Mouse (Mus musculus): ENCODE measurements around the gene Rnf217.

The Rnf217 gene

GRCm38 (mm10) chr10:31551850-31552249 lies 57.1 kb downstream of the Rnf217 start:
- DNase-seq, result no peak

- no peak for DNase-seq
These were observed 57.6 kb downstream of the Rnf217 start for GRCm38 (mm10) chr10:31551362-31551761.

- no peak for DNase-seq
These were observed 61.8 kb downstream of the Rnf217 start for GRCm38 (mm10) chr10:31547156-31547555.

- no peak for DNase-seq
These were observed 64.6 kb downstream of the Rnf217 start for GRCm38 (mm10) chr10:31544149-31544942.

- no peak for DNase-seq
These were observed 68.5 kb downstream of the Rnf217 start for GRCm38 (mm10) chr10:31540518-31540917.

GRCm38 (mm10) chr10:31539351-31539750 lies 69.6 kb downstream of the Rnf217 start:
- DNase-seq, result no peak

- no peak for DNase-seq
These were observed 70.3 kb downstream of the Rnf217 start for GRCm38 (mm10) chr10:31538721-31539120.

GRCm38 (mm10) chr10:31538243-31538642 lies 70.7 kb downstream of the Rnf217 start:
- DNase-seq, result no peak

- DNase-seq, result no peak
These were observed 71.8 kb downstream of the Rnf217 start for GRCm38 (mm10) chr10:31537213-31537612.

GRCm38 (mm10) chr10:31535046-31535445 lies 73.9 kb downstream of the Rnf217 start:
- DNase-seq, result no peak

GRCm38 (mm10) chr10:31533270-31533826 lies 75.6 kb downstream of the Rnf217 start:
- no peak for DNase-seq

- no peak for DNase-seq
These were observed 76.2 kb downstream of the Rnf217 start for GRCm38 (mm10) chr10:31532782-31533181.

GRCm38 (mm10) chr10:31528297-31528984 lies 80.5 kb downstream of the Rnf217 start:
- no peak for DNase-seq

- no peak for DNase-seq
These were observed 83.3 kb downstream of the Rnf217 start for GRCm38 (mm10) chr10:31525705-31526104.

GRCm38 (mm10) chr10:31519420-31519819 lies 89.6 kb downstream of the Rnf217 start:
- no peak for DNase-seq

GRCm38 (mm10) chr10:31518210-31518609 lies 90.8 kb downstream of the Rnf217 start:
- DNase-seq, result no peak

- no peak for DNase-seq
These were observed 91.8 kb downstream of the Rnf217 start for GRCm38 (mm10) chr10:31517192-31517591.

- DNase-seq, result no peak
These were observed 93.1 kb downstream of the Rnf217 start for GRCm38 (mm10) chr10:31515897-31516296.

- peak; percentile 11 for DNase-seq
These were observed 104.8 kb downstream of the Rnf217 start for GRCm38 (mm10) chr10:31504134-31504551.

GRCm38 (mm10) chr10:31503542-31504133 lies 105.3 kb downstream of the Rnf217 start:
- DNase-seq, result no peak

GRCm38 (mm10) chr10:31501644-31502043 lies 107.3 kb downstream of the Rnf217 start:
- no peak for DNase-seq

- no peak for DNase-seq
These were observed 112.1 kb downstream of the Rnf217 start for GRCm38 (mm10) chr10:31496931-31497330.

GRCm38 (mm10) chr10:31495826-31496225 lies 113.2 kb downstream of the Rnf217 start:
- DNase-seq, result no peak

GRCm38 (mm10) chr10:31494296-31494695 lies 114.7 kb downstream of the Rnf217 start:
- DNase-seq, result no peak
